Mouse (Mus musculus) kidney, postnatal 25 days (tissue): ENCODE measurements around the gene Csrp3.
A peak's percentile ranks its signal among the peaks of the same experiment; 100 is the strongest.

Source experiments
- DNase-seq, 2 experiments: peaks; one replicate each; pipeline ENCODE4 v3.0.0; 2021; ENCODE audit warnings: mixed read lengths in 2 of 2

Csrp3 gene

GRCm38 (mm10) chr7:48825170-48825569 is 22.7 kb downstream of the Csrp3 start:
- DNase-seq: no peak

GRCm38 (mm10) chr7:48824671-48825070 is 23.2 kb downstream of the Csrp3 start:
- no peak for DNase-seq

- no peak for DNase-seq
Measured at GRCm38 (mm10) chr7:48823621-48824020, 24.2 kb downstream of the Csrp3 start.

GRCm38 (mm10) chr7:48821654-48822053 is 26.2 kb downstream of the Csrp3 start:
- DNase-seq: no peak

- no peak for DNase-seq
Measured at GRCm38 (mm10) chr7:48813594-48813993, 34.2 kb downstream of the Csrp3 start.

- DNase-seq: no peak
Measured at GRCm38 (mm10) chr7:48812358-48812757, 35.5 kb downstream of the Csrp3 start.

GRCm38 (mm10) chr7:48810652-48811051 is 37.2 kb downstream of the Csrp3 start:
- DNase-seq: no peak

- DNase-seq: no peak
Measured at GRCm38 (mm10) chr7:48806587-48806986, 41.2 kb downstream of the Csrp3 start.

- no peak for DNase-seq
Measured at GRCm38 (mm10) chr7:48803381-48803780, 44.5 kb downstream of the Csrp3 start.

GRCm38 (mm10) chr7:48795130-48795529 is 52.7 kb downstream of the Csrp3 start:
- no peak for DNase-seq

GRCm38 (mm10) chr7:48791412-48791811 is 56.4 kb downstream of the Csrp3 start:
- DNase-seq: no peak

- no peak for DNase-seq
Measured at GRCm38 (mm10) chr7:48790117-48790516, 57.7 kb downstream of the Csrp3 start.

- peak; percentile 96 to 97 for DNase-seq
Measured at GRCm38 (mm10) chr7:48788851-48789572, 58.8 kb downstream of the Csrp3 start, which contains the start of gene Zdhhc13. Gene Zdhhc13, plus strand, starts transcription at chr7:48789003.

GRCm38 (mm10) chr7:48788348-48788747 is 59.5 kb downstream of the Csrp3 start:
- no peak for DNase-seq

- no peak for DNase-seq
Measured at GRCm38 (mm10) chr7:48784773-48785523, 62.9 kb downstream of the Csrp3 start.

GRCm38 (mm10) chr7:48782432-48782831 is 65.4 kb downstream of the Csrp3 start:
- no peak for DNase-seq
